12 mouse cellular contexts compared by ENCODE assay signal in genomic region chr10:80533704-80534103, GRCm38 (mm10). TPM values are rescaled to one million over a fixed set of nuclear protein-coding genes. Genes with fewer than 3 reads are reported as not detected.
DNase-seq lines count a peak whose midpoint lies in the region; ATAC-seq and TF ChIP-seq lines count a peak whose summit lies in the region.
"Had no signal": no experiment of that assay in that cellular context is flagged by ENCODE, and none has a peak within 500 bp of the region (broad histone marks: within the 10 kb centered on the region; RNA-seq: fewer than 3 reads in every experiment).

No protein-coding gene starts in this region.

- H3K27ac ChIP-seq in CH12.LX (ENCODE audit: insufficient read depth, low read depth): no peak overlapping the region
- no peak overlapping the region for H3K27ac ChIP-seq in forebrain, embryonic 13.5 days

- no peaks in the 10 kb centered on the region for H3K36me3 ChIP-seq in CH12.LX (replicated peaks in 1 of 2; ENCODE audit: control insufficient read depth in 1 of 2, insufficient read depth in 1 of 2, low read length in 1 of 2)
- no peaks in the 10 kb centered on the region for H3K36me3 ChIP-seq in forebrain, embryonic 13.5 days (ENCODE audit: poor library complexity, severe bottlenecking)

- H3K9ac ChIP-seq in CH12.LX (ENCODE audit: insufficient read depth, low read depth): no peak overlapping the region
- no peak overlapping the region for H3K9ac ChIP-seq in forebrain, embryonic 13.5 days

- no peak overlapping the region for H3K4me3 ChIP-seq in CH12.LX (replicated peaks in 1 of 3; ENCODE audit: low read depth in 2 of 3, low read length in 2 of 3, poor library complexity in 1 of 3)
- H3K4me3 ChIP-seq in forebrain, embryonic 13.5 days: no peak overlapping the region

- peak; percentile 68 for ATAC-seq in erythroblast, adult 5-6 weeks (replicated peaks; ENCODE audit: low FRiP score, poor library complexity, severe bottlenecking)
- ATAC-seq in forebrain, embryonic 13.5 days: no peak

- peaks cover 19 to 52% of the 10 kb centered on the region in 2 experiments for H3K4me1 ChIP-seq in CH12.LX (ENCODE audit: control insufficient read depth in 1 of 2, insufficient read depth in 2 of 2)
- H3K4me1 ChIP-seq in forebrain, embryonic 13.5 days: peaks cover 6% of the 10 kb centered on the region

- no peaks in the 10 kb centered on the region for H3K79me2 ChIP-seq in CH12.LX (replicated peaks; ENCODE audit: control insufficient read depth, extremely low read depth, insufficient read depth, poor library complexity, severe bottlenecking)

- TF ChIP-seq POLR2A in CH12.LX (IDR thresholded peaks at IDR 0.05; ENCODE audit: low read depth, low read length): no peak

- H3K27me3 ChIP-seq in CH12.LX (replicated peaks): peaks cover 14% of the 10 kb centered on the region
- H3K27me3 ChIP-seq in forebrain, embryonic 13.5 days: peaks cover 42% of the 10 kb centered on the region

- peak; percentile 70 for DNase-seq in adrenal gland, postnatal 10 days
- DNase-seq in adrenal gland, adult 8-10 months: no peak
- peak; percentile 55 for DNase-seq in CH12.LX (ENCODE audit: extremely low read depth)
- peak; percentile 42 to 55 for DNase-seq in lung, postnatal 4 days
- DNase-seq in right cerebral cortex, adult 18-20 months: no peak
- DNase-seq in layer of hippocampus, postnatal 10 days (ENCODE audit: low spot score in 2 of 2): no peak
- DNase-seq: cerebellum, adult 18-20 months had no signal

- no peak for TF ChIP-seq EP300 in CH12.LX (IDR thresholded peaks at IDR 0.05; ENCODE audit: low read length)

- in situ Hi-C loops in CH12.LX (cut with MboI; ENCODE audit: low pct_ligation_motif_present, low pct_unique_long_range_greater_than_20kb, low sequenced_read_pairs): no loop called here

- dilution Hi-C loops in CH12.LX (cut with MboI; ENCODE audit: extremely low pct_ligation_motif_present, extremely low pct_unique_long_range_greater_than_20kb, low sequenced_read_pairs): no loop called here

- H3K4me2 ChIP-seq in CH12.LX (ENCODE audit: insufficient read depth, low read depth, poor library complexity, severe bottlenecking): no peak overlapping the region
- no peak overlapping the region for H3K4me2 ChIP-seq in forebrain, embryonic 13.5 days

- TF ChIP-seq CTCF in CH12.LX (conservative IDR thresholded peaks at IDR 0.05 in 1 of 2, IDR thresholded peaks at IDR 0.05 in 1 of 2; ENCODE audit: low read depth in 2 of 2, low read length in 2 of 2): no peak

- 15% methylated on average over 7 of the region's 7 CpGs for WGBS in forebrain, embryonic 13.5 days

- no peak for TF ChIP-seq RAD21 in CH12.LX (IDR thresholded peaks at IDR 0.05; ENCODE audit: low read depth, low read length)

- no peaks in the 10 kb centered on the region for H3K9me3 ChIP-seq in CH12.LX (replicated peaks; ENCODE audit: low read length)
- no peaks in the 10 kb centered on the region for H3K9me3 ChIP-seq in forebrain, embryonic 13.5 days (replicated peaks)

TF ChIP-seq in CH12.LX, 34 proteins besides CTCF, POLR2A, EP300 and RAD21:
- no peak for TF ChIP-seq HCFC1 (IDR thresholded peaks at IDR 0.05; ENCODE audit: low read depth, low read length)
- no peak for TF ChIP-seq E2F4 (IDR thresholded peaks at IDR 0.05; ENCODE audit: insufficient replicate concordance, low read depth, low read length)
- TF ChIP-seq ZNF384 (IDR thresholded peaks at IDR 0.05; ENCODE audit: low read depth, low read length): no peak
- TF ChIP-seq MAFK (IDR thresholded peaks at IDR 0.05; ENCODE audit: insufficient replicate concordance, low read length): no peak
- TF ChIP-seq CHD1 (IDR thresholded peaks at IDR 0.05; ENCODE audit: low read depth, low read length): no peak
- no peak for TF ChIP-seq MXI1 (IDR thresholded peaks at IDR 0.05; ENCODE audit: low read depth, low read length)
- no peak for TF ChIP-seq ELF1 (IDR thresholded peaks at IDR 0.05; ENCODE audit: low read depth, low read length)

RNA-seq across cellular contexts. Expression of gene Atp8b3, which starts 5.2 kb away (rescaled TPM):
- under 1 TPM; 0.27 to 0.36 TPM for total RNA-seq in adrenal gland, postnatal 10 days (2021)
- 1 to 10 TPM; 1.2 to 3.0 (median 1.9) TPM for total RNA-seq in adrenal gland, adult 8-10 months (2022)
- total RNA-seq in CH12.LX (2012; rRNA removed) (0.08 and 0.21 TPM in 2 replicates), CH12.LX (2014; rRNA removed) (0.14 and 0.21 TPM in 2 replicates)
- 0.11 and 0.27 TPM in 2 replicates for polyA plus RNA-seq in CH12.LX (2012; ENCODE audit: insufficient read length, low read depth)
- total RNA-seq in erythroblast, adult 5-6 weeks (2015; ENCODE audit: low replicate concordance): not detected in 2 replicates
- total RNA-seq in erythroblast, adult 5-6 weeks (2017; ENCODE audit: low replicate concordance): 0.43 TPM in 1 of 2 replicates, not detected in the other
- under 1 TPM; 0.21 to 0.38 TPM for total RNA-seq in layer of hippocampus, postnatal 10 days (2021)
- polyA plus RNA-seq in forebrain, embryonic 13.5 days (2015; fragmentation: Nextera tagmentation; extraction: Ambion mirVana): 0.33 and 0.36 TPM in 2 replicates

RNA-seq across cellular contexts. Expression of gene Rexo1, which starts 27.7 kb away (rescaled TPM):
- 10 to 100 TPM; 31.9 to 44.5 TPM for total RNA-seq in adrenal gland, postnatal 10 days (2021)
- total RNA-seq in adrenal gland, adult 8-10 months (2022): 10 to 100 TPM; 54.2 to 60.1 (median 57.0) TPM
- total RNA-seq in CH12.LX (2012; rRNA removed): 16.5 and 17.7 TPM in 2 replicates
- 6.3 and 7.0 TPM in 2 replicates for total RNA-seq in CH12.LX (2014; rRNA removed)
- 31.6 and 41.9 TPM in 2 replicates for polyA plus RNA-seq in CH12.LX (2012; ENCODE audit: insufficient read length, low read depth)
- 18.0 and 20.2 TPM in 2 replicates for total RNA-seq in erythroblast, adult 5-6 weeks (2015; ENCODE audit: low replicate concordance)
- 10.7 and 12.0 TPM in 2 replicates for total RNA-seq in erythroblast, adult 5-6 weeks (2017; ENCODE audit: low replicate concordance)
- 10 to 100 TPM; 49.5 to 53.9 TPM for total RNA-seq in layer of hippocampus, postnatal 10 days (2021)
- 27.5 and 30.8 TPM in 2 replicates for polyA plus RNA-seq in forebrain, embryonic 13.5 days (2015; fragmentation: Nextera tagmentation; extraction: Ambion mirVana)

RNA-seq across cellular contexts. Expression of gene Onecut3, which starts 39.1 kb away (rescaled TPM):
- total RNA-seq in adrenal gland, postnatal 10 days (2021): not detected
- total RNA-seq in adrenal gland, adult 8-10 months (2022): not detected
- total RNA-seq in CH12.LX (2012; rRNA removed): not detected in 2 replicates
- not detected in 2 replicates for total RNA-seq in CH12.LX (2014; rRNA removed)
- polyA plus RNA-seq in CH12.LX (2012; ENCODE audit: insufficient read length, low read depth): not detected in 2 replicates
- not detected in 2 replicates for total RNA-seq in erythroblast, adult 5-6 weeks (2015; ENCODE audit: low replicate concordance)
- total RNA-seq in erythroblast, adult 5-6 weeks (2017; ENCODE audit: low replicate concordance): not detected in 2 replicates
- total RNA-seq in layer of hippocampus, postnatal 10 days (2021): under 1 TPM; 0.07 TPM
- polyA plus RNA-seq in forebrain, embryonic 13.5 days (2015; fragmentation: Nextera tagmentation; extraction: Ambion mirVana): 0.35 and 0.57 TPM in 2 replicates
- polyA plus RNA-seq: C2C12; heart, embryonic 16.5 days; lung, embryonic 16.5 days had no signal

RNA-seq across cellular contexts. Expression of gene Klf16, which starts 43.4 kb away (rescaled TPM):
- 10 to 100 TPM; 12.4 to 14.1 TPM for total RNA-seq in adrenal gland, postnatal 10 days (2021)
- 10 to 100 TPM; 12.7 to 15.4 (median 14.6) TPM for total RNA-seq in adrenal gland, adult 8-10 months (2022)
- total RNA-seq in CH12.LX (2012; rRNA removed) (84.8 and 94.0 TPM in 2 replicates), CH12.LX (2014; rRNA removed) (14.1 and 14.5 TPM in 2 replicates)
- polyA plus RNA-seq in CH12.LX (2012; ENCODE audit: insufficient read length, low read depth): 30.9 and 38.2 TPM in 2 replicates
- 0.96 and 1.0 TPM in 2 replicates for total RNA-seq in erythroblast, adult 5-6 weeks (2015; ENCODE audit: low replicate concordance)
- 2.3 and 4.2 TPM in 2 replicates for total RNA-seq in erythroblast, adult 5-6 weeks (2017; ENCODE audit: low replicate concordance)
- 10 to 100 TPM; 41.8 to 43.6 TPM for total RNA-seq in layer of hippocampus, postnatal 10 days (2021)
- 6.6 and 7.5 TPM in 2 replicates for polyA plus RNA-seq in forebrain, embryonic 13.5 days (2015; fragmentation: Nextera tagmentation; extraction: Ambion mirVana)

RNA-seq across cellular contexts. Expression of gene Abhd17a, which starts 56.4 kb away (rescaled TPM):
- total RNA-seq in adrenal gland, postnatal 10 days (2021): 100 to 1,000 TPM; 108 to 113 TPM
- 100 to 1,000 TPM in 1 of 4 experiments, 10 to 100 TPM in 3; 97.0 to 101 (median 97.8) TPM for total RNA-seq in adrenal gland, adult 8-10 months (2022)
- total RNA-seq in CH12.LX (2012; rRNA removed) (49.1 and 52.8 TPM in 2 replicates), CH12.LX (2014; rRNA removed) (28.0 and 37.2 TPM in 2 replicates)
- polyA plus RNA-seq in CH12.LX (2012; ENCODE audit: insufficient read length, low read depth): 44.6 and 48.0 TPM in 2 replicates
- 23.6 and 66.1 TPM in 2 replicates for total RNA-seq in erythroblast, adult 5-6 weeks (2015; ENCODE audit: low replicate concordance)
- 2.0 and 7.7 TPM in 2 replicates for total RNA-seq in erythroblast, adult 5-6 weeks (2017; ENCODE audit: low replicate concordance)
- total RNA-seq in layer of hippocampus, postnatal 10 days (2021): 100 to 1,000 TPM; 179 to 191 TPM
- polyA plus RNA-seq in forebrain, embryonic 13.5 days (2015; fragmentation: Nextera tagmentation; extraction: Ambion mirVana): 72.3 and 74.9 TPM in 2 replicates

Comparison
In these comparisons a context has a peak if more than half of its experiments do, and no peak if none do; other contexts are left out.
1. DNase-seq: peak in adrenal gland, postnatal 10 days (single experiment), CH12.LX (single experiment) and lung, postnatal 4 days (2 of 2); none in adrenal gland, adult 8-10 months (single experiment), right cerebral cortex, adult 18-20 months (single experiment) and layer of hippocampus, postnatal 10 days (0 of 2).